Mouse (Mus musculus) 3T3-L1 (cell line): ENCODE data around the gene H2afj.
A peak's percentile ranks its signal among the peaks of the same experiment; 100 is the strongest.

Experiments
- DNase-seq: peaks from one replicate; pipeline ENCODE4 v3.0.0-alpha.2; 2015; ENCODE audit warnings: low read depth, low spot score

The H2afj gene

DNA sequence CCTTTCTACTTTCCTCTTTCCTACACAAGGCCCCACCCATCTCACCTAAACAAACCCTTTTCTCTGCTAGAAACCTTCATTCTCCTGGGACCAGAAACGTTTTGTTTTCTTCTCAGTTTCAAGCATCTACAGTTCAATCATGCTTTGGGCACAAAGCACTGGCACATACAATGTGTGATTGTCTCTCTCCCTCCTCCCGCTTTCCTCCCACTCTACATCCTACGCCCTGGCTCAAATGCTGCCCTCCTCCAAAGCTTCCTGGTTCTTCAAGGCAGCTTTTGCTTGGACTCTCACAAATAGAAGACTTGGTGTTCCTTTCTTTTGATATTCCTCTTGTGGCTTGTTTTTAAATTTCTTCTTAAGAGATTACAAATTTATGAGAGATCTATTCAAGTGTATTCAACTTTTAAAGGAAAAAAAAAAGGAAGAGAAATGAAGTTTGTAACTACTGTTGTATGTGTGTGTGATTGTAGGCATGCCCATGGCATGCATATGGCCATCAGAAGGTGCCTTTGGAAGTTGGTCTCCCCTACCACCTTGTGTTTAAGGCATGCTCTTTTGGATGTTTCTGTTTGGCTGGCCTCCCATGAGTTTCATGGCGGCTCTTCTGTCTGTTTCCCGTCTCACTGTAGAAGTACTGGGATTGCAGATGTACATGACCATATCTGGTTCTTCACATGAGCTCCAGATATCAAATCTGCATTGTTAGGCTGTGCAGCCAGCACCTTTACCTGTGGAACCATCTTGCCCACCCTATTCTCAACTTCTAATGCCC lies 37.8 kb downstream of the H2afj start:
- no peak for DNase-seq

DNA sequence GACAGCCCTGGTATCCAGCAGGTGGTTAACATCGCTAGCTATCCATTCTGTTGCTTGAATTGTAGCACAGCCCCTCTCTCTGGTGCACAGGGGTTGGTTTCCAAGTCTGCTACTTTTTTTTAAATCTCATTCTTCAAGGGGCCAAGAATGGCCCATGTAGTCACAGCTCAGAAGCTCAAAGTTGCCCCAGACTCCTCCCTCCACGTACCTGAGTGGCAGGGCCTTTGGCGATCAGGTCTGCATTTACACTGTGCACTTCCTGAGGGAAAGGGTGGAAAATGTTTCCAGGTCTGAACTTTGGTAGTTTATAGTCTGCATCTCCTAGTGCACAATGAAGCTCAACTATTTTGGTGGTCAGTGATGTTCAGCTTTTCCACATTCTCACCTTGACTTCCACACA lies 39.2 kb downstream of the H2afj start:
- DNase-seq = no peak

DNA sequence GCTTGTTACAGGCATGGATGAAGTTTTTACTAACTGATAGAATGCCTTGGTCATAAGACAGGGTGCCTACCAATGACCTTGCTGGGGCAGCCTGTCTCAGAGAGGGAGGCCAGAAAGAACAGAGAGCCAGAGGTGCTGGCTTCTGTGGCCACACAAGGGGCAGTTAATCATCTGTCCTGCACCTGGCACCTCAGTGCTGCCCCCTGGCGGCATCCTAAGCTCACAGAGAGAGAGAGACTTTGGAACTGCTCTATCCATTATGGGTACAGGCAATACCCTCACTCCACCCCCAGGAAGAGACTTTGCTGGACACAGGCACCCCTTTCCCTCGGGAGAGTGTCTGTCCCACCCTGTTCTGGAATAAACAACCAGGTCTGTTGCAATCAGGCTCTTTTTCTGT lies 39.7 kb downstream of the H2afj start:
- peak; percentile 56 for DNase-seq

DNA sequence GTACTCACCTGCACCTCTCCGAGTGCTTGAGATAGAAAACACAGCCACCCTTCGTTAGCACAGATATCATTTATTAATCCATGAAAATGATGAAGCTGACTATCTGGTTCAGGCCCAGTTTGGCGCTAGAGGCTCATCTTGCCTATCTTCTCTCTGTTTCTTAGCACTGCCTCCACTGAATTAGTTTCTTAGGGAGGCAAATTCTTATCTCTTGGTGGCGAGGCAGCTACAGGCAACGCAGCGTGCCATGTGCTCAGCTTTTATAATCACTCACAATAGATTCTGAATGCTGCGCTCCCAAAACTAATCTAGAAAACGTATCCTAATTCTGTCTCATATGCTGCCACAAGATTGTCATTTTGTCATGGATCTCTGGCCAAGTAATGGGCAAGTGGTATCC lies 40.4 kb downstream of the H2afj start:
- DNase-seq = no peak

DNA sequence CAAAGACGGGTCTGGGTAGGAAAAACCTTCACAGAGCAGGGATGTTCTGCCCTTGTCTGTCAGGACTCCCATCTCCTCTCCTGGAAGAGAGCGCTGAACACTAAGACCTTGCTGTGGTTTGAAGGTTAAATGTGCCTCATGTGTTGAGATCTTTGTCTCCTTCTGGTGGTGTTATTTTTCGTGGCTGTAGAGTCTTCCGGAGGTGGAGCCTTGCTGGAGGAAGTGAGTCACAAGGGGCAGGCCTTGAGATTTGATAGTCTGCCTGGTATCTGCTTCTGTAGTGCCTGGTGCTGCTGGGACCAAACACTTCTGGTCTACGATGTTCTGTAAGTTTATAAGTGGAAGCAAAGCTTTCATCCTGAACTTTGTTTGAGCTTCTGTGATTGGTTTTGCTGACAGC lies 40.9 kb downstream of the H2afj start:
- DNase-seq = no peak

DNA sequence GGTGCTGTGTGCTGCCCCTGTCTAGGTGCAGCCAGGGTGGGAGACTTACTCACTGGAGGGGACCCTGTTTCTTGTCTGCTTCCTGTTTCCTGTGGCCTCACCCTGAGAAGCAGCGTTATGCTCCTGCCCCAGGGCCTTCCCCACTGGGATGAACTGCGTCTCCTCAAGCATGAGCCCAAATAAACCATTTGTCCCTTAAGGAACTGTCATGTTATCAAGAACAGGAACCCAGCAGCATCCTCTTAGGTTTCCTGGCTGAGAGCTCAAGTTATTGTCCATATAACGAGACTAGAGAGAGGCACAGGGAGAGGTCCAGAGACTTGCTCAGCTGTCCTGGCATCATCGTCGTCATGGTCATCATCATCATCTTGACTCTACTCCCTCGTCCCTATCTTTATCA lies 42.2 kb downstream of the H2afj start:
- no peak for DNase-seq

DNA sequence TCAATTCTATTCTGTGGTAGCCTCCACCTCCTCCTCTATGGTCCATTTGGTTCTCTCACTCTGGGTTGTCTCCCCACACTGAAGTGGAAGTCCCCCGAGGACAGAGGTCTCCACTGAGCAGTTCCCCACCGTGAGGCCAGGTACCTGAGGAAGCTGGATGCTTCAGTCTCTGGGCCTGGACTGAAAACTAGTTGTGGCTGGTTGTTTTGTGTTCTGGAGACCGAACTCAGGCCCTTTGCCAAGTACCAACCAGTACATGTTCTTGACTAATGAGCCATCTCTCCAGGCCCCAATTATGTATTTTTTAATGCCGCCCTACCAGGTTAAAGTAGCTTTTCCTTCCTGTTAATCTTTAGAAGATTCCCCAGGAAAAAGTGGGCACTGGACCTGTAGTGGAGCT lies 44.3 kb downstream of the H2afj start:
- no peak for DNase-seq

DNA sequence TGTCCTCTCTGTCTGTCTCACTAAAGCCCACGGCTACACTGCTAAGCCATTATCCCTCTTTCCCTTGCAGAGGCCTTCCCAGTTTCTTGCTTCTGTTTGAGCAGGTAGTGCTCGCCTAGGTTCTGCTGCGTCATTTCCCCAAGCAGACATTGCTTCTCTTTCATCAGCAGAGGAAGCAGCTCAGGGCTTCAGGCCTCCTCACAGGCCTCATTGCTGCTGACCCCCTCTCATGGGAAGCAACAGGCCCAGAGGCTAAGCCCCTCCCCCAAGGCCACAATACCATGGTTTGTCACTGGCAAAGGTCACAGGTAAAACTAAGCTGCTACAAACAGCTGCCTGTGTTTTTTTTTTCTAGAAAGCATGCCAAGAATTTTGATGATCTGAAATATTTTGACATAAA lies 44.7 kb downstream of the H2afj start:
- no peak for DNase-seq

DNA sequence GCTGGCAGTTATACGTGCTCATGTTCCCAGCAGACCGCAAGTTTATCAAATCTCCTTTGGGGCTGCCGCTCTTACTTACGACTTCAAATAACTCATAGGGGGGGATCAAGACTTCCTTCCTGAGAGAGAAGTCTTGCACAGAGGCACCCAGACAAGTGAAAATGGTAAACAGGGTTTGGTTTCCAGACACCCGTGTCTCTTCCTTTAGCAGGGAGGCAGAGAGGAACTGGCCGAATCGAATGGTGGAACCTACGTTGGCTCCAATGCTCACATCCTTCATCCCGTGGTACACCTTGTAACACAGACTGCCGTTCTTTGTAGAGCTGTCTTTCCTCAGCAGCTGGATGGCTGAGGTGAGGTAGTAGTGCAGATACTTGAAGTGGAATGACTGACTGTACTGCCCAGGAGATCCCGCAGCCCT lies 46.3 kb downstream of the H2afj start:
- no peak for DNase-seq

DNA sequence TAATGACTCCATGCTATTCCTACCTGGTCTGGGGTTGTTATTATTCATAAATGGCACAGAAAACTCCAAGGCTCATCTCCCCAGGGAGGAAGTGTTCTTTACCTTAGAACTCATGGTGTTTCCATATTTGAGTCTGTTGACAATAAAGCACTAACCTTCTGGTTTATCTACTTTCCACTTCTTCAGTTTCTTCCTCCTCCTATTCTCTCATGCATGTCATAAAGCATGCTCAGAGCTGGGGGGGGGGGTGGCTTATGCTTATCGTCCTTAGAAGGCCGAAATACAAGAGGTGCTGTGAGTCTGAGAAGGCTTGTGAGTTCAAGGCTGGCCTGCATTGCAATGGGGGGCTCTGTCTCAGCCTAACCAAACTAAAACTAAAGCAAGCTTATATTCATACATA lies 47.1 kb downstream of the H2afj start:
- DNase-seq = no peak

DNA sequence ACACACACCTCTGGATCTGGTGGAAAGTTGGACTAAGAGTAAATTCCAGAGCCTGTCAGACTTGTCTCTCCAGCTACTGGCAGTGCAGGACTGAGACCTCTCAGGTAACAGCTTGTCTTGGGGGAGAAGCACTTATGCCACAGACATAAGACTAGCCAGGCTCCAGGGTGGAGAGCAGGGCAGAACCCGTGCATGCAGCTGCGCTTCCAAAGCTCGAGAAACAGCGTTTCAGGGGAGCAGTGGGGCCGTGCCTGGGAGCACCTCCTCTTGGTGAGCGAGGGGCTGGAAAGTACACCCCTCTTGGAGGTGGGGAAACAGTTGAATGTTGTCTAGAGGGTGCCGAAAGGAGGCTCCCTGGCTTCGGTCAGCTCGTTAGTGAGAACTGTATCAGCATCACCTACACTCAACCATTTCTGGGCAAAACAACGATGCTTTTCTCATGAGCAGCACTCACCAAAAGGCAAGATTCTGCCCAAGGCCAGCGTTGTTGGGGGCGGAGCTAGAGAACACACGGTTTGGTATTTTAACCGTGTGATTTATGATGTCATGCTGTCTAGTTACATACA lies 48.1 kb downstream of the H2afj start:
- DNase-seq = no peak

DNA sequence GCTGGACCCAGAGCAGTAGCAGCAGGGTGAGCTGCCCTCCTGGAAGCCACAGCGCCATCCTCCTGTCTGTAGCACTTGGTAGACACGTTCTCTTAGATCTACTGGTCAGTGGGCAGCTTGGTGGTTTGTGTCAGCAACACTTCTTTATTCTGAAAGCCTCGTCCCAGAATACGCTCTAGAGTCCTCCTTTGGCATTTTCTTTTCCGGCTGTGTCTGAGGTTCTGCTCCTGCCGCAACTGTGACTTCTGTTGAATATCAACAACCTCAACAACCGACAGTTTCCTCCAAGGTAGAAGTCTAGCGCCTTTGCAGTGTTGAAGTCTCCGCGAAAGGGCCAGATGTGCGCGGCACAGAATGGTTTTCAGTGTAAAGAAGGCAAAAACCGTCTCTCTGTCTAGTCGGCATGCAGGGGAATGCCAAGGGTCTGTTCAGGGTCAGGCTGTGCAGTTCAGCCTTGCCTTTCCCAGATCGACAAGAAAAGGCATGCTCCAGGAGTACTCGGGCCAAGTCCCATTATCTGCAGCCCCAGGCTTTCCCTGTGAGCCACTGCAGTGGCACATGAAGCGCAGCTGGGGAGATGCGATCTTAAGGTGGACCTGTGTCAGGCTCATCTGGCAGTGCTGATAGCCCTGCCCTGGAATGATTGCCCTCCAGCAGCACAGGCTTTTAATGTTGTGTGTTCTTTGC lies 49.3 kb downstream of the H2afj start, which contains the start of gene Art4:
Art4 (minus strand) TSS at position 548 of the 687 bp plus-strand sequence.
- DNase-seq = no peak

DNA sequence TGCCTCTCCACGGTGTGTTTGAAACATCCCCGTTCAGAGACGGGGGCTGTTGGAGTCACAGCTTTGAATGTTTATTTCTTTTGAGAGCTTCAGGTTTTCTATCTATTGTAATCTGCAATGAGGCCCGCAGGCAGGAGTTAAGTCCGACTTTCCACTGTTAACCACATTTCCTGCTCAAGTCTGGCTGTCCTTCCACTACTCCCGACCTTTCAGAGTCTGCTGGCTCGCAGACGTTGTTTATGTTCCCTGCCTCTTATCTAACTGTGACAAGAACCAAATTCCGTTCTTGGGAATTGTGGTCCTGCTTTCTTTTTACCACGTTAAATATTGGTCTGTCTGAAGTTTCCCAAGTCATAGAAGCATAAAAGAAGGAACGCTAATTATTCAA lies 49.8 kb downstream of the H2afj start:
- DNase-seq = no peak

DNA sequence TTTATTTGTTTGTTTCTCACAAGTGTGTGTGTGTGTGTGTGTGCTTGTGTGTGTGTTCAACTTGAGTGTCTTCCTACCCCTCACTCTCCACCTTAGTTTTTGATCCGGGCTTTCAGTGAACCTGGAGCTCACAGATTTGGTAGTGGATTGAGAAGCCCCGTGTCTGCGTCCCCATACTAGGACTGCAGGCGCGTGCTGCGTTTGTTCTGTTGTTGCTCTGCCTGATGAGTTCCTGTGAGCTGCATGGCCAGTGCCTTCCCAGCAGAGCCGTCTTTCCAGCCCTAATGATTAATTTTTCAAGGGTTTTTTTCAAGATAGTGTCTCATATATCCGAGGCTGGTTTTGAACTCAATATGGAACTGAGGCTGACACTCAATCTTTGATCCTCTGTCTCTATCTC lies 50.4 kb downstream of the H2afj start:
- no peak for DNase-seq
